Mouse (Mus musculus) heart, postnatal 0 days (tissue): ENCODE measurements around the gene Ralgapb.

Source experiments
- CTCF ChIP-seq: IDR thresholded peaks from 2 replicates; pipeline ENCODE4 v1.5.1; 2016; ENCODE audit warnings: antibody characterized with exemption, control low read depth, low read depth
- EP300 ChIP-seq: IDR thresholded peaks from 2 replicates; pipeline ENCODE4 v1.6.1; 2016; ENCODE audit warnings: antibody characterized with exemption, low read depth

- no peak for TF ChIP-seq CTCF
- TF ChIP-seq EP300, result no peak
Observed at GRCm38 (mm10) chr2:158370173-158370550, 39.5 kb upstream of the Ralgapb start.
